Mouse (Mus musculus) embryonic facial prominence, embryonic 11.5 days (tissue): ENCODE data around the gene Amhr2. TPM values are rescaled to one million over a fixed set of nuclear protein-coding genes. Genes with fewer than 3 reads are reported as not detected.

ENCODE experiments used
- ATAC-seq: fragments of 200-750 bp; cut with Nextera tagmentation; replicated peaks from 2 replicates; pipeline ENCODE4 v1.8.0; 2017; ENCODE audit warnings: low read depth; ENCODE audit not compliant: insufficient number of reproducible peaks, low FRiP score, low TSS enrichment
- DNase-seq: peaks from one replicate; pipeline ENCODE4 v3.0.0-alpha.2; 2015; ENCODE audit warnings: low spot score
- H3K27ac ChIP-seq: fragments of 300-500 bp; sonication (generic); replicated peaks from 2 replicates; pipeline ENCODE4 v1.5.1; 2014; ENCODE audit warnings: mild to moderate bottlenecking, low read depth, low read length, control low read depth
- H3K27me3 ChIP-seq: fragments of 300-500 bp; sonication (generic); 2 replicates; pipeline ENCODE4 v1.6.1; 2014; ENCODE audit warnings: mild to moderate bottlenecking, low read length, moderate library complexity, mixed read lengths; ENCODE audit not compliant: control insufficient read depth, insufficient read depth
- H3K36me3 ChIP-seq: fragments of 300-500 bp; sonication (generic); replicated peaks from 2 replicates; pipeline ENCODE4 v1.6.1; 2014; ENCODE audit warnings: low read depth, mild to moderate bottlenecking, low read length, moderate library complexity, mixed read lengths; ENCODE audit not compliant: control insufficient read depth, insufficient read depth
- H3K4me1 ChIP-seq: fragments of 300-500 bp; sonication (generic); 2 replicates; pipeline ENCODE4 v1.6.1; 2014; ENCODE audit warnings: low read length, mixed read lengths; ENCODE audit not compliant: control insufficient read depth, insufficient read depth
- H3K4me2 ChIP-seq: fragments of 300-500 bp; sonication (generic); 2 replicates; pipeline ENCODE4 v1.6.1; 2014; ENCODE audit warnings: low read depth, mild to moderate bottlenecking, control low read depth, low read length, moderate library complexity
- H3K4me3 ChIP-seq: fragments of 300-500 bp; sonication (generic); 2 replicates; pipeline ENCODE4 v1.5.1; 2014; ENCODE audit warnings: low read depth, low read length, control low read depth
- H3K9ac ChIP-seq: fragments of 300-500 bp; sonication (generic); replicated peaks from 2 replicates; pipeline ENCODE4 v1.6.1; 2014; ENCODE audit warnings: mild to moderate bottlenecking, control low read depth, low read length
- H3K9me3 ChIP-seq: fragments of 300-500 bp; sonication (generic); replicated peaks from 2 replicates; pipeline ENCODE4 v1.6.1; 2016; ENCODE audit warnings: mild to moderate bottlenecking, low read length, inconsistent platforms, mixed read lengths; ENCODE audit not compliant: control insufficient read depth
- WGBS: fragments of 180-500 bp; shearing (Covaris S2); extraction: QIAGEN DNeasy Blood & Tissue Kit; methylation state at CpG from one replicate; pipeline ENCODE4 v1.1.7; 2014; 5-methylcytosine and 5-hydroxymethylcytosine counted together
- polyA plus RNA-seq: library from polyadenylated mRNA; unstranded; fragments of >200 nt; fragmentation: Nextera tagmentation; extraction: Ambion mirVana; gene quantifications from 2 replicates; pipeline ENCODE4 v1.2.1, GENCODE M21; 2014

The Amhr2 gene
- polyA plus RNA-seq, 1 experiment from 2014 or later: not detected

GRCm38 (mm10) chr15:102458904-102459317 is 13.7 kb downstream of the Amhr2 start, which contains the start of gene Prr13:
Gene Prr13, plus strand, starts transcription at chr15:102459028.
- H3K4me2 ChIP-seq: peak within 1 kb of the TSS; percentile 38
- ATAC-seq (peak; percentile 77), DNase-seq (peak; percentile 95)
- no peak within 1 kb of the TSS for H3K27ac ChIP-seq
- peak within 1 kb of the TSS; percentile 37 for H3K4me3 ChIP-seq
- H3K27me3 ChIP-seq: no peaks in the 10 kb centered on the region
- under 1% methylated on average over 19 of the region's 19 CpGs for WGBS
- no peaks in the 10 kb centered on the region for H3K9me3 ChIP-seq
- H3K9ac ChIP-seq: no peak within 1 kb of the TSS; the same call in 1 of the 2 replicates
- H3K4me1 ChIP-seq: no peaks in the 10 kb centered on the region
- H3K36me3 ChIP-seq: no peaks in the 10 kb centered on the region

GRCm38 (mm10) chr15:102459381-102459780 is 14.2 kb downstream of the Amhr2 start:
- 31% methylated on average over 6 of the region's 6 CpGs for WGBS
- peak overlapping the region; percentile 38 for H3K4me2 ChIP-seq
- no peaks in the 10 kb centered on the region for H3K4me1 ChIP-seq
- H3K9me3 ChIP-seq: no peaks in the 10 kb centered on the region
- no peak overlapping the region; the same call in 1 of the 2 replicates for H3K9ac ChIP-seq
- no peaks in the 10 kb centered on the region for H3K27me3 ChIP-seq
- H3K4me3 ChIP-seq: peak overlapping the region; percentile 37
- no peaks in the 10 kb centered on the region for H3K36me3 ChIP-seq
- H3K27ac ChIP-seq: no peak overlapping the region
- ATAC-seq (no peak), DNase-seq (no peak)

GRCm38 (mm10) chr15:102459847-102460246 is 14.7 kb downstream of the Amhr2 start:
- Histone ChIP-seq H3K9ac (no peak overlapping the region), H3K27me3 (no peaks in the 10 kb centered on the region), H3K4me1 (no peaks in the 10 kb centered on the region), H3K4me2 (no peak overlapping the region), H3K9me3 (no peaks in the 10 kb centered on the region), H3K36me3 (no peaks in the 10 kb centered on the region), H3K27ac (no peak overlapping the region), H3K4me3 (no peak overlapping the region)
- 61% methylated on average over 5 of the region's 5 CpGs for WGBS
- ATAC-seq: no peak
- DNase-seq: no peak

- H3K9ac ChIP-seq: no peak overlapping the region
- H3K4me2 ChIP-seq: no peak overlapping the region
- H3K36me3 ChIP-seq: no peaks in the 10 kb centered on the region
- H3K27ac ChIP-seq: no peak overlapping the region
- H3K27me3 ChIP-seq: no peaks in the 10 kb centered on the region
- no peaks in the 10 kb centered on the region for H3K4me1 ChIP-seq
- no peaks in the 10 kb centered on the region for H3K9me3 ChIP-seq
- no peak overlapping the region for H3K4me3 ChIP-seq
- DNase-seq (no peak), ATAC-seq (no peak)
- 79% methylated on average over 12 of the region's 12 CpGs for WGBS
Observed at GRCm38 (mm10) chr15:102460409-102460808, 15.2 kb downstream of the Amhr2 start.

- H3K4me3 ChIP-seq: no peak overlapping the region
- H3K9ac ChIP-seq: no peak overlapping the region
- no peaks in the 10 kb centered on the region for H3K27me3 ChIP-seq
- no peaks in the 10 kb centered on the region for H3K36me3 ChIP-seq
- no peak overlapping the region for H3K27ac ChIP-seq
- no peak overlapping the region for H3K4me2 ChIP-seq
- no peak for ATAC-seq
- H3K4me1 ChIP-seq: no peaks in the 10 kb centered on the region
- 66% methylated on average over 4 of the region's 4 CpGs for WGBS
- no peaks in the 10 kb centered on the region for H3K9me3 ChIP-seq
- no peak for DNase-seq
Observed at GRCm38 (mm10) chr15:102460971-102461370, 15.8 kb downstream of the Amhr2 start.

- H3K4me1 ChIP-seq: no peaks in the 10 kb centered on the region
- DNase-seq: no peak
- no peaks in the 10 kb centered on the region for H3K36me3 ChIP-seq
- H3K27ac ChIP-seq: no peak overlapping the region
- no peak overlapping the region for H3K9ac ChIP-seq
- H3K27me3 ChIP-seq: no peaks in the 10 kb centered on the region
- no peak for ATAC-seq
- no peak overlapping the region for H3K4me2 ChIP-seq
- H3K4me3 ChIP-seq: no peak overlapping the region
- H3K9me3 ChIP-seq: no peaks in the 10 kb centered on the region
- 76% methylated on average over 9 of the region's 9 CpGs for WGBS
Observed at GRCm38 (mm10) chr15:102461430-102462075, 16.4 kb downstream of the Amhr2 start.

GRCm38 (mm10) chr15:102463666-102464065 is 18.5 kb downstream of the Amhr2 start:
- Histone ChIP-seq H3K36me3 (no peaks in the 10 kb centered on the region), H3K27ac (no peak overlapping the region), H3K4me3 (no peak overlapping the region), H3K4me1 (no peaks in the 10 kb centered on the region), H3K9me3 (no peaks in the 10 kb centered on the region), H3K27me3 (no peaks in the 10 kb centered on the region), H3K4me2 (no peak overlapping the region), H3K9ac (no peak overlapping the region)
- DNase-seq (peak; percentile 45), ATAC-seq (no peak)

GRCm38 (mm10) chr15:102468675-102469370 is 23.7 kb downstream of the Amhr2 start:
- no peak for DNase-seq
- 97% methylated on average over 9 of the region's 9 CpGs for WGBS
- no peaks in the 10 kb centered on the region for H3K9me3 ChIP-seq
- H3K4me1 ChIP-seq: no peaks in the 10 kb centered on the region
- no peak for ATAC-seq
- H3K27ac ChIP-seq: no peak overlapping the region
- H3K9ac ChIP-seq: no peak overlapping the region
- no peak overlapping the region for H3K4me2 ChIP-seq
- no peak overlapping the region for H3K4me3 ChIP-seq
- H3K27me3 ChIP-seq: no peaks in the 10 kb centered on the region
- H3K36me3 ChIP-seq: no peaks in the 10 kb centered on the region
